Mouse (Mus musculus) heart, embryonic 14.5 days (tissue): ENCODE measurements around the gene Etnk2. TPM values are rescaled to one million over a fixed set of nuclear protein-coding genes. Genes with fewer than 3 reads are reported as not detected.
"Not testable (repeated sequence)": the region's sequence is repeated elsewhere in the genome, so short reads cannot be mapped to it uniquely, and the experiment has no call there.

Experiments
- ATAC-seq: fragments of 200-750 bp; cut with Nextera tagmentation; 2 replicates; pipeline ENCODE4 v1.8.0; 2017; ENCODE audit warnings: low read depth, moderate TSS enrichment; ENCODE audit not compliant: insufficient number of reproducible peaks, insufficient read depth, low FRiP score
- H3K27ac ChIP-seq, 2 experiments: fragments of 200-500 bp in 1 of 2; fragments of 300-500 bp in 1 of 2; sonication (generic) in 1 of 2; replicated peaks in 1 of 2; 2 replicates each; pipeline ENCODE4 v1.5.1; 2012 to 2014; ENCODE audit warnings: low read depth in 2 of 2, low read length in 2 of 2, control low read depth in 1 of 2, mild to moderate bottlenecking in 1 of 2, mixed read lengths in 1 of 2; ENCODE audit not compliant: control insufficient read depth in 1 of 2, insufficient read depth in 1 of 2
- H3K27me3 ChIP-seq: fragments of 300-500 bp; sonication (generic); 2 replicates; pipeline ENCODE4 v1.6.1; 2014; ENCODE audit warnings: mild to moderate bottlenecking, low read length, control low read depth; ENCODE audit not compliant: control insufficient read depth, insufficient read depth
- H3K36me3 ChIP-seq: fragments of 300-500 bp; sonication (generic); 2 replicates; pipeline ENCODE4 v1.6.1; 2014; ENCODE audit warnings: mild to moderate bottlenecking, control low read depth, low read length, mixed read lengths; ENCODE audit not compliant: control insufficient read depth, insufficient read depth
- H3K4me1 ChIP-seq, 2 experiments: fragments of 200-500 bp in 1 of 2; fragments of 300-500 bp in 1 of 2; sonication (generic) in 1 of 2; 2 replicates each; pipeline ENCODE4 v1.6.1; 2012 to 2014; ENCODE audit warnings: low read length in 2 of 2, control low read depth in 1 of 2, mixed read lengths in 1 of 2; ENCODE audit not compliant: control insufficient read depth in 2 of 2, insufficient read depth in 2 of 2
- H3K4me2 ChIP-seq: fragments of 300-500 bp; sonication (generic); 2 replicates; pipeline ENCODE4 v1.6.1; 2014; ENCODE audit warnings: mild to moderate bottlenecking, low read length
- H3K4me3 ChIP-seq, 2 experiments: fragments of 200-500 bp in 1 of 2; fragments of 300-500 bp in 1 of 2; sonication (generic) in 1 of 2; 2 replicates each; pipeline ENCODE4 v1.5.1; 2012 to 2014; ENCODE audit warnings: low read length in 2 of 2, mild to moderate bottlenecking in 2 of 2, control low read depth in 1 of 2, low read depth in 1 of 2, moderate library complexity in 1 of 2; ENCODE audit not compliant: control insufficient read depth in 1 of 2, insufficient read depth in 1 of 2
- H3K9ac ChIP-seq: fragments of 300-500 bp; sonication (generic); 2 replicates; pipeline ENCODE4 v1.6.1; 2014; ENCODE audit warnings: mild to moderate bottlenecking, low read length
- H3K9me3 ChIP-seq: fragments of 300-500 bp; sonication (generic); 2 replicates; pipeline ENCODE4 v1.6.1; 2016; ENCODE audit warnings: low read length, control low read depth; ENCODE audit not compliant: control insufficient read depth
- WGBS: fragments of 180-500 bp; shearing (Covaris S2); extraction: QIAGEN DNeasy Blood & Tissue Kit; methylation state at CpG from one replicate; pipeline ENCODE4 v1.1.7; 2014; 5-methylcytosine and 5-hydroxymethylcytosine counted together
- polyA plus RNA-seq: library from polyadenylated mRNA; unstranded; fragments of >200 nt; fragmentation: Nextera tagmentation; extraction: Ambion mirVana; gene quantifications from 2 replicates; pipeline ENCODE4 v1.2.1, GENCODE M21; 2014

Etnk2 gene
- polyA plus RNA-seq, 1 experiment from 2014 or later, result 1.6 TPM

DNA sequence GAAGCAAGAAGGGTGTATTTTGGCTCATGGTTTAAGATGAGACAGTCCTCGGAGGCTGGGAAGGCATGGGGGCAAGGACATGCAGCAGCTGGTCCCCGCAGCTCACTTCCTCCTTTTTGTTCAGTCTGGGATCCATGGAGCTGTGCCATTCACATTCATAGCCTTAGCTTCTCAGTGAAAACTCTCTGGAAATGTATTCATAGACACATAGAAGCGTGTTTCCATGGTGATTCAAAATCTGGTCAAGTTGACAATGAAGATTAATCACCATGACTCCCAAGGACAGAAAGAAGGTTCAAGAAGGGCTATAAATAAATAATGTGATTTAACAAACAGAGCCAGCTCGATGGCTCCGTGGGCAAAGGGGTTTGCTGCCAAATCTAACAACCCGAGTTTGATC lies 29.4 kb upstream of the Etnk2 start:
- Histone ChIP-seq H3K9ac (no peak overlapping the region), H3K9me3 (no peaks in the 10 kb centered on the region), H3K36me3 (no peaks in the 10 kb centered on the region), H3K27ac (no peak overlapping the region), H3K4me1 (peaks cover 4 to 6% of the 10 kb centered on the region in 2 experiments; a peak in 1 of 4 replicates), H3K4me3 (no peak overlapping the region), H3K4me2 (no peak overlapping the region), H3K27me3 (peaks cover 24% of the 10 kb centered on the region)
- 78% methylated on average over 6 of the region's 6 CpGs for WGBS
- no peak for ATAC-seq

DNA sequence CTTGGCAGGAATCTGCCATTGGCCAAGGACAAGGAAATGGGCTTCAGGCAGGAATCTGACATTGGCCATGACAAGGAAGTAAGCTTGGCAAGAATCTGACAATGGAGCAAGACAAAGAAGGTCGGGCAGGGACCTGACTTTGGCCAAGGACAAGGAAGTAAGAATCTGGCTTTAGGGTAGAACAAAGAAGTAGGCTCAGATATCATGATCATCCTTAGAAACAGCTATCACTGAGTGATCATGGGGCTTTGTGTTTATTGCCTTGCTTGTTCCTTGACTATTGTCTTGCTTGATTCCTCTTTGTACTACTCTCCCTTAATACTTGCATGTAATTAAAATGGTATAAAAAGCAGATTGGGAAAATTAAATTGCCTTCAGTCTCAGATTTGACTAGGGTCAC lies 23.0 kb upstream of the Etnk2 start:
- not testable (repeated sequence) for H3K4me3 ChIP-seq, H3K27me3 ChIP-seq, H3K4me2 ChIP-seq, H3K4me1 ChIP-seq, H3K27ac ChIP-seq, H3K9ac ChIP-seq, ATAC-seq, H3K9me3 ChIP-seq, H3K36me3 ChIP-seq
- WGBS, result 50% methylated on average over 1 of the region's 1 CpGs

GRCm38 (mm10) chr1:133344357-133344756 lies 19.0 kb upstream of the Etnk2 start:
- 89% methylated on average over 2 of the region's 2 CpGs for WGBS
- Histone ChIP-seq H3K9me3 (no peaks in the 10 kb centered on the region), H3K4me2 (no peak overlapping the region), H3K36me3 (no peaks in the 10 kb centered on the region), H3K27me3 (no peaks in the 10 kb centered on the region), H3K4me3 (no peak overlapping the region), H3K9ac (no peak overlapping the region), H3K4me1 (peaks cover 4 to 5% of the 10 kb centered on the region in 2 experiments; a peak in 3 of 4 replicates), H3K27ac (no peak overlapping the region)
- no peak for ATAC-seq

- H3K9ac ChIP-seq, result no peak overlapping the region
- no peak overlapping the region for H3K4me3 ChIP-seq
- H3K4me2 ChIP-seq, result no peak overlapping the region
- peaks cover 4 to 5% of the 10 kb centered on the region in 2 experiments; a peak in 3 of 4 replicates for H3K4me1 ChIP-seq
- H3K27ac ChIP-seq, result no peak overlapping the region
- H3K9me3 ChIP-seq, result no peaks in the 10 kb centered on the region
- 84% methylated on average over 9 of the region's 9 CpGs for WGBS
- H3K36me3 ChIP-seq, result no peaks in the 10 kb centered on the region
- H3K27me3 ChIP-seq, result no peaks in the 10 kb centered on the region
- no peak for ATAC-seq
Measured at GRCm38 (mm10) chr1:133346531-133346930, 16.8 kb upstream of the Etnk2 start.

DNA sequence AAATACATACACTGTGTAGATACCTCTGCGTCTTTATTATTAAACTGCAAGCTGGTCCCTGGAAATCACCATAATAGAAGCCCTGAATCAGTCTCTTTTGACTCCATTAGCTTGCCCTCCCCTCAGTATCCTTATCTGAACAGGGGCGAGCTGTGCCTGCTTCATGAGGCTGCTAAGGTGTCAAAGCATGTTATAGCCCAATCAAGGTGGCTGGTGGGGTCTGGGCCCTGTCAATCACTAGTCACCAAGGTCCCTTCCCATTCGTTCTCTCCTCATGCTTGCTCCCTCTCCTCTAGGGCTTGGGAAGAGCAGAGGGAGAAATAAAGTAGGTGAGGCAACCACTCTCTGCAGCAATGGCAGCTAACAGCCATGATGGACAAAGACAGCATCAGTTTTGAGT lies 16.1 kb upstream of the Etnk2 start:
- Histone ChIP-seq H3K4me3 (no peak overlapping the region), H3K27me3 (peaks cover 6% of the 10 kb centered on the region; the same call in 1 of the 2 replicates), H3K9ac (no peak overlapping the region), H3K27ac (no peak overlapping the region), H3K4me1 (peaks cover 4 to 5% of the 10 kb centered on the region in 2 experiments; a peak in 3 of 4 replicates), H3K4me2 (no peak overlapping the region), H3K36me3 (no peaks in the 10 kb centered on the region), H3K9me3 (no peaks in the 10 kb centered on the region)
- 53% methylated on average over 3 of the region's 3 CpGs for WGBS
- no peak for ATAC-seq

- H3K27ac ChIP-seq, result no peak overlapping the region
- ATAC-seq, result no peak
- H3K9me3 ChIP-seq, result no peaks in the 10 kb centered on the region
- 52% methylated on average over 11 of the region's 11 CpGs for WGBS
- H3K9ac ChIP-seq, result no peak overlapping the region
- no peak overlapping the region for H3K4me2 ChIP-seq
- H3K4me3 ChIP-seq, result no peak overlapping the region
- H3K4me1 ChIP-seq, result peaks cover 4 to 5% of the 10 kb centered on the region in 2 experiments; a peak in 3 of 4 replicates
- no peaks in the 10 kb centered on the region for H3K36me3 ChIP-seq
- peaks cover 9% of the 10 kb centered on the region; the same call in 1 of the 2 replicates for H3K27me3 ChIP-seq
Measured at GRCm38 (mm10) chr1:133347693-133348520, 15.5 kb upstream of the Etnk2 start.

DNA sequence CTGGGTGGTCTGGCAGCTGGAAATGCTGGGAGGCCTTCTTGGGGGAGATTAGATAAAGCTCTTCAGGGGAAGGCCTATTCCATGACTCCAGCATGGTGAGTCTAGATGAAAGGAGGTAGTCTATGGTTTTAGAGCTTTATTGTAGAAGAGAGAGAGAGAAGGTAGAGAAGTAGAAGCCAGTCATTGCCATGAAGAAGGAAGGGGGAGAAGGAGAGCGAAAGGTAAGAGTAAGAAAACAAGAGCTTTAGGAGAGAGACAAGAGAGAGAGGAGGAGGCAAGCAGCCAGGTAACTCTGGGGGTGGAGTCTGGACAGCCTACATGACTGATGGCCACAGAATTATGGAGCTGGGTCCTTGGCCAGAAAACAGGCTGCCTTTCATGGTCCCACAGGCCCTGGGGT lies 13.2 kb upstream of the Etnk2 start, which contains the start of gene Ren1:
Ren1 (plus strand) TSS at position 301 of the 400 bp plus-strand sequence.
- 78% methylated on average over 1 of the region's 1 CpGs for WGBS
- Histone ChIP-seq H3K27ac (no peak within 1 kb of the TSS), H3K9ac (no peak within 1 kb of the TSS), H3K36me3 (no peaks in the 10 kb centered on the region), H3K4me1 (peaks cover 4 to 5% of the 10 kb centered on the region in 2 experiments; a peak in 3 of 4 replicates), H3K4me2 (no peak within 1 kb of the TSS), H3K4me3 (no peak within 1 kb of the TSS), H3K27me3 (peaks cover 13% of the 10 kb centered on the region; the same call in 1 of the 2 replicates), H3K9me3 (no peaks in the 10 kb centered on the region)
- ATAC-seq, result no peak
